Mouse (Mus musculus): ENCODE measurements around the gene Fam205c.

- TF ChIP-seq CTCF (IDR thresholded peaks at IDR 0.05; ENCODE audit: low read depth, low read length), result no peak
- no peak for TF ChIP-seq GATA1 (IDR thresholded peaks at IDR 0.05; ENCODE audit: borderline replicate concordance, low read length)
- TF ChIP-seq TAL1 (conservative IDR thresholded peaks at IDR 0.05; ENCODE audit: low read depth, low read length), result peak; percentile 95
Observed at GRCm38 (mm10) chr4:42867390-42867789, 6.6 kb downstream of the Fam205c start.

Measured in G1E (cell line).